Mouse (Mus musculus): ENCODE results near the gene Rnf144b.

DNA sequence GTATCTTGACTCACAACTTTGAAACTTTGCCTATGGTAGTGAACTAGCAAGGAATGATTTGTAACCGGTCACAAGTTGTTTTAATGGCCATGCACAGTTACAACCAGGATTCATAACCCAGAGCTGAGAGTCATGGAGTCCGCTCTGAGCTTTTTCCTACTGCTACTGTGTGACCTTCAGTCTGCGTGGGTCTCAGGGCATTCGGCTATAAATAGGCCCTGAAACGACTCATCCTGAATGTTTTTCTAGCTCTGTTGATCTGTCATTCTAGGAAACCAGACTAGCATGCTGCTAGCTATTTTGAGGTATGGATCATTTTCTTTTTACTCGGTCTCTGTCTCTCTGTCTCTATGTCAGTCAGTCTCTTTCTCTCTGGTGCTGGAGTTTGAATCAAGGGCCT is 20.3 kb downstream of the Rnf144b start:
- no peak for TF ChIP-seq CTCF (IDR thresholded peaks at IDR 0.05)
- TF ChIP-seq POLR2A (IDR thresholded peaks at IDR 0.05; ENCODE audit: insufficient read depth, low read depth, low read length): no peak
- no peak for TF ChIP-seq EP300 (IDR thresholded peaks at IDR 0.05; ENCODE audit: insufficient read depth, low read depth, low read length)

Data from heart, adult 2 months (tissue).